Mouse (Mus musculus) embryonic fibroblast, embryonic 13.5 days (primary cell): ENCODE measurements around the gene Krt80.

Experiments used
- CTCF ChIP-seq: IDR thresholded peaks from 2 replicates; pipeline ENCODE4 v1.5.1; 2011; ENCODE audit warnings: mild to moderate bottlenecking, control low read depth, low read length, moderate library complexity, borderline replicate concordance; ENCODE audit not compliant: insufficient read depth
- POLR2A ChIP-seq: IDR thresholded peaks from 2 replicates; pipeline ENCODE4 v1.6.1; 2011; ENCODE audit warnings: low read depth, mild to moderate bottlenecking, control low read depth, low read length, moderate library complexity

DNA sequence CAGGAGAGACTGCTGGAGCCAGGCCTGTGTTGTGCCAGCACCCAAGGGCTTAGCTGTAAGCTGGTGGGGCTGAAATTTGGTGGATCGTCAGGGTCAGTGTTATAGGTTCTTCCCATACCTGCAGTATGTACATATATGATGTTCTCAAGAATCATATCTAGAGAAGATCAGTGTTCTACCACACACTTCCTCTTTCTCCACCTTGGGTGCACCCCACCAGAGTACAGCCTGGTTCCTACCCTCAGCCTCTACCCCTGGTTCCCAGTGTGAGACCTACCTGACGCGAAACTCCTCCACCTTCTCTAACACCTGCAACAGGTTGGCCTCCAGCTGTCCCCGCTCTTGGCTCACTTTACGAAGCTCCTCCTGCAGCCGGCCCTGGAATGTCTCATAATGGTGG lies 6.0 kb downstream of the Krt80 start:
- TF ChIP-seq CTCF (no peak), POLR2A (no peak)
